In genomic region chr8:89007114-89007513, GRCm38 (mm10) we compare ENCODE assay signal across 10 mouse cellular contexts. TPM values are rescaled to one million over a fixed set of nuclear protein-coding genes. Genes with fewer than 3 reads are reported as not detected.
DNase-seq lines count a peak whose midpoint lies in the region; ATAC-seq lines count a peak whose summit lies in the region.
"Had no signal": no experiment of that assay in that cellular context is flagged by ENCODE, and none has a peak within 500 bp of the region (broad histone marks: within the 10 kb centered on the region; RNA-seq: fewer than 3 reads in every experiment).

No protein-coding gene starts in this region.

- H3K27me3 ChIP-seq in embryonic facial prominence, embryonic 12.5 days = peaks cover 50% of the 10 kb centered on the region
- peaks cover 36% of the 10 kb centered on the region for H3K27me3 ChIP-seq in kidney, embryonic 15.5 days
- peaks cover 29% of the 10 kb centered on the region for H3K27me3 ChIP-seq in midbrain, embryonic 13.5 days

- peak overlapping the region; percentile 42; the same call in 1 of the 2 replicates for H3K4me3 ChIP-seq in embryonic facial prominence, embryonic 12.5 days
- peak overlapping the region; percentile 42 for H3K4me3 ChIP-seq in kidney, embryonic 15.5 days (replicated peaks)
- H3K4me3 ChIP-seq in midbrain, embryonic 13.5 days (replicated peaks) = peak overlapping the region; percentile 52

- H3K9me3 ChIP-seq in embryonic facial prominence, embryonic 12.5 days = no peaks in the 10 kb centered on the region
- no peaks in the 10 kb centered on the region for H3K9me3 ChIP-seq in kidney, embryonic 15.5 days (replicated peaks)
- no peaks in the 10 kb centered on the region for H3K9me3 ChIP-seq in midbrain, embryonic 13.5 days

- H3K36me3 ChIP-seq in embryonic facial prominence, embryonic 12.5 days = no peaks in the 10 kb centered on the region
- no peaks in the 10 kb centered on the region for H3K36me3 ChIP-seq in kidney, embryonic 15.5 days
- no peaks in the 10 kb centered on the region for H3K36me3 ChIP-seq in midbrain, embryonic 13.5 days

- no peak overlapping the region for H3K27ac ChIP-seq in embryonic facial prominence, embryonic 12.5 days
- 0 out of 2 replicates have a peak overlapping the region, but pooled peaks have one; percentile 35 for H3K27ac ChIP-seq in kidney, embryonic 15.5 days
- H3K27ac ChIP-seq in midbrain, embryonic 13.5 days = peak overlapping the region; percentile 30; the same call in 1 of the 2 replicates

- no peak for ATAC-seq in embryonic facial prominence, embryonic 12.5 days (ENCODE audit: insufficient number of reproducible peaks, insufficient read depth, low FRiP score, low TSS enrichment)
- ATAC-seq in kidney, embryonic 15.5 days (replicated peaks; ENCODE audit: low FRiP score) = peak; percentile 34; the same call in 1 of the 2 replicates
- peak; percentile 76 for ATAC-seq in midbrain, embryonic 13.5 days
- ATAC-seq: lung, postnatal 0 days had no signal

- whole genome bisulfite sequencing in embryonic facial prominence, embryonic 12.5 days = 1% methylated on average over 8 of the region's 8 CpGs
- WGBS in kidney, embryonic 15.5 days = 0% methylated on average over 8 of the region's 8 CpGs
- WGBS in midbrain, embryonic 13.5 days = 2% methylated on average over 8 of the region's 8 CpGs

- peaks cover 12% of the 10 kb centered on the region for H3K4me1 ChIP-seq in embryonic facial prominence, embryonic 12.5 days
- H3K4me1 ChIP-seq in kidney, embryonic 15.5 days = peaks cover 32% of the 10 kb centered on the region
- peaks cover 35% of the 10 kb centered on the region for H3K4me1 ChIP-seq in midbrain, embryonic 13.5 days (replicated peaks)

- no peak overlapping the region for H3K9ac ChIP-seq in embryonic facial prominence, embryonic 12.5 days
- H3K9ac ChIP-seq in kidney, embryonic 15.5 days = no peak overlapping the region
- peak overlapping the region; percentile 77; the same call in 1 of the 2 replicates for H3K9ac ChIP-seq in midbrain, embryonic 13.5 days (replicated peaks)

- H3K4me2 ChIP-seq in embryonic facial prominence, embryonic 12.5 days (replicated peaks) = peak overlapping the region; percentile 84
- H3K4me2 ChIP-seq in kidney, embryonic 15.5 days = peak overlapping the region; percentile 85
- peak overlapping the region; percentile 85 for H3K4me2 ChIP-seq in midbrain, embryonic 13.5 days (replicated peaks)

- DNase-seq in Muller cell, postnatal 12 days (ENCODE audit: inconsistent ontology term) = peak; percentile 9
- no peak for DNase-seq in spleen, postnatal 4 days (ENCODE audit: low spot score in 2 of 2)
- no peak for DNase-seq in right cerebral cortex, postnatal 4 days
- no peak for DNase-seq in layer of hippocampus, adult 18-20 months (ENCODE audit: low spot score in 2 of 2)
- DNase-seq in ovary, postnatal 14 days (ENCODE audit: low spot score) = no peak

RNA-seq across cellular contexts. Expression of gene Sall1, which starts 36.8 kb away (rescaled TPM):
- 2.5 and 3.0 TPM in 2 replicates for polyA plus RNA-seq in embryonic facial prominence, embryonic 12.5 days (2016; fragmentation: Nextera tagmentation; extraction: Ambion mirVana)
- polyA plus RNA-seq in kidney, embryonic 15.5 days (2015; fragmentation: Nextera tagmentation; extraction: Ambion mirVana) = 42.4 TPM in 2 replicates
- 9.1 and 11.0 TPM in 2 replicates for polyA plus RNA-seq in midbrain, embryonic 13.5 days (2015; fragmentation: Nextera tagmentation; extraction: Ambion mirVana)
- 10 to 100 TPM; 13.5 to 14.3 TPM for total RNA-seq in layer of hippocampus, adult 18-20 months (2021)
- polyA plus RNA-seq: erythroblast, embryonic 14.5 days had no signal
